Mouse (Mus musculus) forebrain, postnatal 0 days (tissue): ENCODE measurements around the gene Rims3. TPM values are rescaled to one million over a fixed set of nuclear protein-coding genes. Genes with fewer than 3 reads are reported as not detected.

Experiments used
- ATAC-seq: fragments of 200-750 bp; cut with Nextera tagmentation; 2 replicates; pipeline ENCODE4 v1.8.0; 2017; ENCODE audit warnings: mild to moderate bottlenecking, moderate library complexity
- DNase-seq: peaks from one replicate; pipeline ENCODE4 v3.0.0-alpha.2; 2015
- H3K27ac ChIP-seq: fragments of 300-500 bp; sonication (generic); 2 replicates; pipeline ENCODE4 v1.5.1; 2014; ENCODE audit warnings: low read depth, mild to moderate bottlenecking, antibody characterized with exemption, low read length, moderate library complexity, mixed read lengths
- H3K27me3 ChIP-seq: fragments of 300-500 bp; sonication (generic); 2 replicates; pipeline ENCODE4 v1.6.1; 2014; ENCODE audit warnings: mild to moderate bottlenecking, low read length, mixed read lengths; ENCODE audit not compliant: insufficient read depth
- H3K36me3 ChIP-seq: fragments of 300-500 bp; sonication (generic); 2 replicates; pipeline ENCODE4 v1.6.1; 2014; ENCODE audit warnings: mild to moderate bottlenecking, moderate library complexity; ENCODE audit not compliant: insufficient read depth
- H3K4me1 ChIP-seq: fragments of 300-500 bp; sonication (generic); 2 replicates; pipeline ENCODE4 v1.6.1; 2014; ENCODE audit warnings: antibody characterized with exemption; ENCODE audit not compliant: insufficient read depth
- H3K4me2 ChIP-seq: fragments of 300-500 bp; sonication (generic); 2 replicates; pipeline ENCODE4 v1.6.1; 2014; ENCODE audit warnings: low read depth, mild to moderate bottlenecking, moderate library complexity
- H3K4me3 ChIP-seq: fragments of 300-500 bp; sonication (generic); 2 replicates; pipeline ENCODE4 v1.5.1; 2014; ENCODE audit warnings: low read depth, low read length, mixed read lengths
- H3K9ac ChIP-seq: fragments of 300-500 bp; sonication (generic); 2 replicates; pipeline ENCODE4 v1.6.1; 2014; ENCODE audit warnings: mild to moderate bottlenecking
- H3K9me3 ChIP-seq: fragments of 300-500 bp; sonication (generic); 2 replicates; pipeline ENCODE4 v1.6.1; 2016; ENCODE audit warnings: low read length
- CTCF ChIP-seq: sonication (generic); IDR thresholded peaks from 2 replicates; pipeline ENCODE4 v1.5.1; 2016; ENCODE audit warnings: antibody characterized with exemption, control low read depth, low read depth
- WGBS: fragments of 180-500 bp; shearing (Covaris S2); extraction: QIAGEN DNeasy Blood & Tissue Kit; methylation state at CpG from one replicate; pipeline ENCODE4 v1.1.7; 2014; 5-methylcytosine and 5-hydroxymethylcytosine counted together
- polyA plus RNA-seq: library from polyadenylated mRNA; unstranded; fragments of >200 nt; fragmentation: Nextera tagmentation; extraction: Ambion mirVana; gene quantifications from 2 replicates; pipeline ENCODE4 v1.2.1, GENCODE M21; 2015
- total RNA-seq: library from RNA; depleted of rRNA; stranded (reverse); fragments of >200 nt; gene quantifications from 2 replicates; pipeline ENCODE4 v1.2.3, GENCODE M21; 2014

Gene Rims3
- total and polyA plus RNA-seq, 2 experiments from 2014 or later: 21.7 to 86.1 TPM

GRCm38 (mm10) chr4:120825577-120826326 is 28.9 kb upstream of the Rims3 start:
- Histone ChIP-seq H3K27ac (peak overlapping the region; percentile 100), H3K27me3 (no peaks in the 10 kb centered on the region), H3K4me1 (peaks cover 6% of the 10 kb centered on the region; the same call in 1 of the 2 replicates), H3K4me3 (peak overlapping the region; percentile 77), H3K4me2 (peak overlapping the region; percentile 65), H3K9ac (peak overlapping the region; percentile 100), H3K9me3 (no peaks in the 10 kb centered on the region), H3K36me3 (no peaks in the 10 kb centered on the region)
- WGBS: under 1% methylated on average over 49 of the region's 55 CpGs
- ATAC-seq (peak; percentile 97), DNase-seq (peak; percentile 99)
- TF ChIP-seq CTCF: no peak

GRCm38 (mm10) chr4:120826418-120826817 is 28.2 kb upstream of the Rims3 start:
- H3K36me3 ChIP-seq: no peaks in the 10 kb centered on the region
- peak overlapping the region; percentile 65 for H3K4me2 ChIP-seq
- H3K27me3 ChIP-seq: no peaks in the 10 kb centered on the region
- ATAC-seq (no peak), DNase-seq (no peak)
- no peak overlapping the region for H3K27ac ChIP-seq
- H3K4me3 ChIP-seq: no peak overlapping the region
- WGBS: 95% methylated on average over 6 of the region's 6 CpGs
- peaks cover 6% of the 10 kb centered on the region; the same call in 1 of the 2 replicates for H3K4me1 ChIP-seq
- 0 out of 2 replicates have a peak overlapping the region, but pooled peaks have one; percentile 100 for H3K9ac ChIP-seq
- H3K9me3 ChIP-seq: no peaks in the 10 kb centered on the region
- no peak for TF ChIP-seq CTCF

- Histone ChIP-seq H3K4me3 (no peak overlapping the region), H3K4me2 (no peak overlapping the region), H3K27me3 (no peaks in the 10 kb centered on the region), H3K4me1 (no peaks in the 10 kb centered on the region), H3K9ac (no peak overlapping the region), H3K36me3 (no peaks in the 10 kb centered on the region), H3K27ac (no peak overlapping the region), H3K9me3 (no peaks in the 10 kb centered on the region)
- ATAC-seq: no peak
- no peak for DNase-seq
- 73% methylated on average over 5 of the region's 5 CpGs for WGBS
- no peak for TF ChIP-seq CTCF
Measured at GRCm38 (mm10) chr4:120830767-120831166, 23.8 kb upstream of the Rims3 start.

GRCm38 (mm10) chr4:120831472-120831871 is 23.1 kb upstream of the Rims3 start, which contains the start of gene Nfyc:
Gene Nfyc, minus strand, starts transcription at chr4:120831572.
- no peak within 1 kb of the TSS for H3K4me2 ChIP-seq
- no peak for TF ChIP-seq CTCF
- 88% methylated on average over 4 of the region's 4 CpGs for WGBS
- no peak within 1 kb of the TSS for H3K9ac ChIP-seq
- DNase-seq (no peak), ATAC-seq (no peak)
- no peak within 1 kb of the TSS for H3K4me3 ChIP-seq
- no peak within 1 kb of the TSS for H3K27ac ChIP-seq
- H3K27me3 ChIP-seq: no peaks in the 10 kb centered on the region
- no peaks in the 10 kb centered on the region for H3K36me3 ChIP-seq
- H3K4me1 ChIP-seq: no peaks in the 10 kb centered on the region
- H3K9me3 ChIP-seq: no peaks in the 10 kb centered on the region

DNA sequence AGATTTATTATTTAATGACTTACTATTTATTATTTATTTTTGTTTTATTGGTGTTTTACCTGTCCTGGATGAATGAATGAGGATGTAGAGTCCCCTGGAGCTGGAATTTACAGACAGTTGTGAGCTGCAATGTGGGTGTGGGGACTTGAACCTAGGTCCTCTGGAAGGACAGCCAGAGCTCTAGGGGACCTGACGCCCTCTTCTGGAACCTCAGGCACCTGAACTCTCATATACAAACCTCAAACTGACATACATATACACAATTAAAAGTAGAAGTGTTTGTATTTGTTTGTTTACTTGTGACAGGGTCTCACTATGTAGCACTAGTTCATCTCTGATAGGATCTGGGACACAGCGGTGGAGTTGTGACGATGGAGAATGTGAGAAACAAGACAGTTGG is 13.3 kb upstream of the Rims3 start:
- Histone ChIP-seq H3K27ac (no peak overlapping the region), H3K9me3 (no peaks in the 10 kb centered on the region), H3K36me3 (no peaks in the 10 kb centered on the region), H3K4me1 (no peaks in the 10 kb centered on the region), H3K4me2 (no peak overlapping the region), H3K4me3 (no peak overlapping the region), H3K27me3 (no peaks in the 10 kb centered on the region), H3K9ac (no peak overlapping the region)
- ATAC-seq (no peak), DNase-seq (no peak)
- WGBS: 92% methylated on average over 3 of the region's 3 CpGs
- no peak for TF ChIP-seq CTCF

GRCm38 (mm10) chr4:120844423-120845082 is 10.1 kb upstream of the Rims3 start:
- Histone ChIP-seq H3K36me3 (no peaks in the 10 kb centered on the region), H3K9ac (no peak overlapping the region), H3K4me3 (no peak overlapping the region), H3K4me1 (no peaks in the 10 kb centered on the region), H3K4me2 (no peak overlapping the region), H3K9me3 (no peaks in the 10 kb centered on the region), H3K27ac (no peak overlapping the region), H3K27me3 (no peaks in the 10 kb centered on the region)
- ATAC-seq: no peak
- no peak for TF ChIP-seq CTCF
- WGBS: 61% methylated on average over 7 of the region's 7 CpGs
- no peak for DNase-seq

GRCm38 (mm10) chr4:120845098-120845497 is 9.5 kb upstream of the Rims3 start:
- Histone ChIP-seq H3K4me2 (no peak overlapping the region), H3K9me3 (no peaks in the 10 kb centered on the region), H3K27ac (no peak overlapping the region), H3K9ac (no peak overlapping the region), H3K27me3 (no peaks in the 10 kb centered on the region), H3K36me3 (no peaks in the 10 kb centered on the region), H3K4me1 (no peaks in the 10 kb centered on the region), H3K4me3 (no peak overlapping the region)
- TF ChIP-seq CTCF: no peak
- DNase-seq (no peak), ATAC-seq (no peak)
- 81% methylated on average over 4 of the region's 4 CpGs for WGBS
